Mouse (Mus musculus) lung, postnatal 0 days (tissue): ENCODE data around the gene Dusp10. TPM values are rescaled to one million over a fixed set of nuclear protein-coding genes. Genes with fewer than 3 reads are reported as not detected.

ENCODE experiments used
- ATAC-seq: fragments of 200-750 bp; cut with Nextera tagmentation; 2 replicates; pipeline ENCODE4 v1.8.0; 2017; ENCODE audit warnings: moderate library complexity
- DNase-seq: peaks from one replicate; pipeline ENCODE4 v3.0.0-alpha.2; 2016; ENCODE audit warnings: low spot score
- H3K27ac ChIP-seq: fragments of 300-500 bp; sonication (generic); 2 replicates; pipeline ENCODE4 v1.5.1; 2014; ENCODE audit warnings: antibody characterized with exemption, mild to moderate bottlenecking, low read length, mixed read lengths
- H3K27me3 ChIP-seq: fragments of 300-500 bp; sonication (generic); replicated peaks from 2 replicates; pipeline ENCODE4 v1.6.1; 2014; ENCODE audit warnings: low read length, mixed read lengths; ENCODE audit not compliant: insufficient read depth
- H3K36me3 ChIP-seq: fragments of 300-500 bp; sonication (generic); 2 replicates; pipeline ENCODE4 v1.6.1; 2014; ENCODE audit warnings: low read length, mixed read lengths; ENCODE audit not compliant: insufficient read depth
- H3K4me1 ChIP-seq: fragments of 300-500 bp; sonication (generic); 2 replicates; pipeline ENCODE4 v1.6.1; 2014; ENCODE audit warnings: antibody characterized with exemption, low read depth, low read length, mixed read lengths; ENCODE audit not compliant: insufficient read depth
- H3K4me2 ChIP-seq: fragments of 300-500 bp; sonication (generic); replicated peaks from 2 replicates; pipeline ENCODE4 v1.6.1; 2014; ENCODE audit warnings: low read depth, mild to moderate bottlenecking, low read length, moderate library complexity, mixed read lengths
- H3K4me3 ChIP-seq: fragments of 300-500 bp; sonication (generic); 2 replicates; pipeline ENCODE4 v1.5.1; 2014; ENCODE audit warnings: low read depth, low read length
- H3K9ac ChIP-seq: fragments of 300-500 bp; sonication (generic); replicated peaks from 2 replicates; pipeline ENCODE4 v1.6.1; 2014; ENCODE audit warnings: low read depth, mild to moderate bottlenecking
- H3K9me3 ChIP-seq: fragments of 300-500 bp; sonication (generic); 2 replicates; pipeline ENCODE4 v1.6.1; 2016; ENCODE audit warnings: low read length, mixed read lengths
- CTCF ChIP-seq: IDR thresholded peaks from 2 replicates; pipeline ENCODE4 v1.5.1; 2016; ENCODE audit warnings: antibody characterized with exemption, mild to moderate bottlenecking
- EP300 ChIP-seq: IDR thresholded peaks from 2 replicates; pipeline ENCODE4 v1.6.1; 2016; ENCODE audit warnings: antibody characterized with exemption, mild to moderate bottlenecking, control low read depth
- WGBS: fragments of 180-500 bp; shearing (Covaris S2); extraction: QIAGEN DNeasy Blood & Tissue Kit; methylation state at CpG from one replicate; pipeline ENCODE4 v1.1.7; 2014; 5-methylcytosine and 5-hydroxymethylcytosine counted together
- polyA plus RNA-seq: library from polyadenylated mRNA; unstranded; fragments of >200 nt; fragmentation: Nextera tagmentation; extraction: Ambion mirVana; gene quantifications from 2 replicates; pipeline ENCODE4 v1.2.1, GENCODE M21; 2015

Dusp10 gene
- polyA plus RNA-seq, 1 experiment from 2014 or later = 6.7 TPM

DNA sequence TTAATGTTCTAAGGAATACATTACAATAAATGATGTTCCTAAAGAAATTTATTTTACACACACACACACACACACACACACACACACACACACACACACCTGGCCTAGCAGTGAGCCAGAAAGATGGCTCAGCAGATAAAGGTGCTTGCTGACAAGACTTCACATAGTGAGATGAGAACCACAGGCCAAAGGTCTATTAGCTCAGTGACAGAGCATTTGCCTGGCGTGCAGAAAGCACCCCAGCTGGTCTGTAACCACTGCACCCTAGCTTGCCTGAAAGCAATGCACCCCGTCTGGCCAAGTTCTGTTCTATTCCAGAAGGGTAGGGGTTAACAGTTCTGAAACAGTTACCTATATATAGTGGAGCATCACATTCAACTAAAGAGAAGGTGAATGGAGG lies 15.9 kb upstream of the Dusp10 start:
- Histone ChIP-seq H3K27ac (no peak overlapping the region), H3K27me3 (no peaks in the 10 kb centered on the region), H3K9ac (no peak overlapping the region), H3K4me1 (no peaks in the 10 kb centered on the region), H3K4me3 (no peak overlapping the region), H3K9me3 (no peaks in the 10 kb centered on the region), H3K4me2 (no peak overlapping the region), H3K36me3 (no peaks in the 10 kb centered on the region)
- TF ChIP-seq EP300 = no peak
- no peak for TF ChIP-seq CTCF
- WGBS = 61% methylated on average over 2 of the region's 2 CpGs
- no peak for DNase-seq
- no peak for ATAC-seq

DNA sequence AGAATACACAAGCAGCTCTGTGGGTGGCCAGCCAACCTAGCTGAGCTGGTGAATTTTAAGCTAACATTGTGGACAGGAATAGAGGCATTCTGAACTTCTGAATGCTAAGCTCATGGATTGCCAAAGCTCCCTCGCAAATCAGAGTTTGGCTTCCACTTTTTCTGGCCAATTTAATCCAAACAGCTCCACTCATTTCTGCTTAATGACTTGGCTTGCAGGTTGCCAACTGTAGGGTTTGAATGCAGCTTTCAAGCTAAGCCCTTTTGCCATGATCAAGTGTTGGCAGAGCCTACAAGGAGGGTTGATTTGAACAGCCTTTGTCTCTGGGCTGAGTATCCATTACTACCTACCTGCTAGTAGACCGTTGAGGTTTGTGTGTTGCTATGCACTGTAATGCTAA lies 10.6 kb upstream of the Dusp10 start:
- Histone ChIP-seq H3K9me3 (no peaks in the 10 kb centered on the region), H3K27me3 (no peaks in the 10 kb centered on the region), H3K9ac (no peak overlapping the region), H3K4me3 (no peak overlapping the region), H3K4me1 (no peaks in the 10 kb centered on the region), H3K4me2 (no peak overlapping the region), H3K27ac (no peak overlapping the region), H3K36me3 (no peaks in the 10 kb centered on the region)
- no peak for TF ChIP-seq EP300
- TF ChIP-seq CTCF = no peak
- DNase-seq (no peak), ATAC-seq (no peak)
- WGBS = 78% methylated on average over 2 of the region's 2 CpGs

DNA sequence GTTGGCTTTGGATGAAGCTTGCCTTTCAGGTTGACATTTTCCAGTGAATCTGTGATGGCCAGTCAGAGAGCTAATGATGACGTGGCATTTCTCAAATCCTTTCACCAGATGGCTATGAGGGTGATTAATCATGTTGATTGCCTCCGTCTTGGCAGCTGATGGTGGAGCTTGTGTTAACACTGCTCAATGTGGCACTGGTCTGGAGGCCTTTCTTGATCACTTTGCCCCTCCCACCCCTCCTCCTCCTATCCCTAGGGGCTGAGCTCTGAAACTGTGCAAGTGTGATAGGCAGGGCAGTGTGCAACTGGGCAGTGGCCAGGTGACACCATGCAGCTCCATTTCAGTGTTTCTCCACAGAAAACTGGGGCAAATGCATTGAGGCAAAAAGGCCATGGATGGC lies 8.8 kb upstream of the Dusp10 start:
- no peaks in the 10 kb centered on the region for H3K36me3 ChIP-seq
- H3K4me2 ChIP-seq = no peak overlapping the region
- DNase-seq (no peak), ATAC-seq (no peak)
- H3K27ac ChIP-seq = no peak overlapping the region
- H3K9me3 ChIP-seq = no peaks in the 10 kb centered on the region
- H3K9ac ChIP-seq = no peak overlapping the region
- no peak for TF ChIP-seq CTCF
- no peak for TF ChIP-seq EP300
- H3K4me3 ChIP-seq = no peak overlapping the region
- 52% methylated on average over 2 of the region's 2 CpGs for WGBS
- no peaks in the 10 kb centered on the region for H3K27me3 ChIP-seq
- no peaks in the 10 kb centered on the region for H3K4me1 ChIP-seq

DNA sequence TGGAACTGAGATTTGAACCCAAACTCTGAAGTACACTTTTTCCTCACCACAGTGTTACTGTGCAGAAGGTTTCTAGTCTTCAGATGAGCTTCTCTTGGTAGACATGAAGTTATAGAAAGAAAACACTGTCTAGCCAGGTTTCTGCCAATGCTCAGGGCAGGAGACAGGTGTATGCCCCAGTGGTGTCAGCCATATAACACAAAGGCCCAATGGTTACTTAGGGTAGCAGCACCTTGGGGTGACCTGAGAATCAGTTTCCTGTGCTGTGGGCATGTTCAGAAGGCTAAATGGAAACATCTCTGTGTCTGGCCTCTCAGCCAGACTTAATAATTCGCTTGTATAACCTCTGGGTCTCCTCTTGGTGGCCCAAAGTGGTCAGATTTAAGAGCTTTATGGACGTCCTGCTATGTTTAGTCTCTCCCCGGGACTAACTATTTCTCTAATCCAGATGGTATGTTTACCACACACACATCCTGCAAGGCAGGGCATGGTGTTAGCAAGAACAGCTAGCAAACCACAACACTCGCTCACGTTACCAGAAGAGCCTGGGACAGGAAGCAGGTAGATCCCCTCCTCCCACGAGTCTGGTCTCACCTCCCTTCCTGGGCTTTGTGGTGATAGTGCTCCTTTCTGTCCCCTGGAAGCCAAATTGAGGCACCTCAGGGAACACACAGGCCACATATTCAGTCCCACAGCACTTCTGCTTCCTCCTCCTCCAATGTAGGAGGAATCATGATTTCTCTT lies 7.6 kb upstream of the Dusp10 start:
- Histone ChIP-seq H3K9me3 (no peaks in the 10 kb centered on the region), H3K4me2 (no peak overlapping the region), H3K4me3 (no peak overlapping the region), H3K9ac (no peak overlapping the region), H3K4me1 (no peaks in the 10 kb centered on the region), H3K27me3 (no peaks in the 10 kb centered on the region), H3K27ac (no peak overlapping the region), H3K36me3 (no peaks in the 10 kb centered on the region)
- WGBS = 47% methylated on average over 6 of the region's 6 CpGs
- DNase-seq = no peak
- ATAC-seq = no peak
- TF ChIP-seq EP300 (no peak), CTCF (no peak)

DNA sequence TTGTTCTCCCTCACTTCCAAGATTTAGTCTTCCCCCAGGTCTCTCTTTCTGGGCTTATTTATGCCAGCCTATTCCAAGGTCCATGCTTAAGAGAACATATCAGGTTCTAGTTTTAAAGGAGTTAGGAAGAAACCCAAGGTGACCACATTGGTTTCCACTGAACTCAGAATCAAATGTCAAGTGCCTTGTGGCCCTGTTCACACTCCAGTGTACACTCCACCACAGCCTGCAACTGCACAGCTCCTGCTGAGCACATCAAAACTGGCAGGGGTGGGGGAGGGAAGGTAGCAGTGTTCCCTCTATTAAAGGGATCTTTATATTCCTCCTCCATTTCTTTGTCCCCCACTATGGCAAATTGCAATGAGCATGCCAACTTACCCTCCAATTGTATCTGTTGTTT lies 7.0 kb upstream of the Dusp10 start:
- H3K4me2 ChIP-seq = no peak overlapping the region
- no peak for ATAC-seq
- H3K27ac ChIP-seq = no peak overlapping the region
- no peak overlapping the region for H3K9ac ChIP-seq
- DNase-seq = no peak
- H3K9me3 ChIP-seq = no peaks in the 10 kb centered on the region
- H3K4me1 ChIP-seq = no peaks in the 10 kb centered on the region
- TF ChIP-seq CTCF = no peak
- no peaks in the 10 kb centered on the region for H3K27me3 ChIP-seq
- no peak overlapping the region for H3K4me3 ChIP-seq
- no peaks in the 10 kb centered on the region for H3K36me3 ChIP-seq

DNA sequence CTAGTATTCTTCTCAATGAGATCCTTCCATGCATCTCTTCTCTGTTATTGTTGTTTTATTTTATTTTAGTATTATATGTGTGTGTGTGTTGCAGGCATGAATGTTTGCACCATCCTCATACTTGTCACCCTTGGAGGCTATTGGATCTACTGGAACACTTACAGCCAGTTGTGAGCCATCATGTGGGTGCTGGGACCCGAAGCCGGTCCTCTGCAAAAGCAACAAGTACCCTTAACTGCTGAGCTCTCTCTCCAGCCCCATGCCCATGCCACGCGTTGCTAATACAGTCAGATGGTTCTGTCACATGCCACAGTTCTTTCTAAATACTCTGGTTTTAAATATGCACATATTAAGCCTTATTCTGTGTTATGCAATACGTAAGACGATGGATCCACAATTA lies 1.8 kb upstream of the Dusp10 start:
- Histone ChIP-seq H3K27me3 (no peaks in the 10 kb centered on the region), H3K9me3 (no peaks in the 10 kb centered on the region), H3K4me1 (no peaks in the 10 kb centered on the region), H3K36me3 (no peaks in the 10 kb centered on the region), H3K27ac (no peak overlapping the region), H3K9ac (no peak overlapping the region), H3K4me3 (no peak overlapping the region), H3K4me2 (no peak overlapping the region)
- no peak for TF ChIP-seq EP300
- no peak for TF ChIP-seq CTCF
- ATAC-seq (no peak), DNase-seq (no peak)
- WGBS = 93% methylated on average over 6 of the region's 6 CpGs

DNA sequence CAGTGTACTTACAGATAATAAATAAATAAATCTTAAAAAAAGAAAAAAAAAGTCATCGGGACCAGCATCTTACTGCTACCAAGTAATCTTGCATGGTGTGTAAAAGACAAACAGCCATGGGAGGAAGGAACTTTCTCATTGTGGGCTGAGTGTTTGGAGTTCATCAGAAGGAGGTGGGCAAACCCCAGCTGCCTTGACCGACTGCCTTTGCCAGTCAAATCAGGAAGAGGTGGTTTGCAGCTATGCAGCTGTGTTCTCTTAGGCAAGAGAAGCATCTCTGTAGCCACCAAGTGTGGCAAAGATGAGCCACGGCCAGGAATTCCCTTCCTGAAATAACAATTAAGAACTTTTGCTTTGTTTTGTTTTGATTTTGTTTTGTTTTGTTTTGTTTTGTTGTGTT lies 989 bp downstream of the Dusp10 start:
- ATAC-seq (no peak), DNase-seq (no peak)
- no peaks in the 10 kb centered on the region for H3K27me3 ChIP-seq
- H3K9me3 ChIP-seq = no peaks in the 10 kb centered on the region
- TF ChIP-seq EP300 (no peak), CTCF (no peak)
- no peaks in the 10 kb centered on the region for H3K36me3 ChIP-seq
- no peak overlapping the region for H3K4me2 ChIP-seq
- no peak overlapping the region for H3K9ac ChIP-seq
- no peak overlapping the region for H3K4me3 ChIP-seq
- 49% methylated on average over 3 of the region's 3 CpGs for WGBS
- no peak overlapping the region for H3K27ac ChIP-seq
- no peaks in the 10 kb centered on the region for H3K4me1 ChIP-seq
